Mouse (Mus musculus): ENCODE measurements around the gene Apex1.
A peak's percentile ranks its signal among the peaks of the same experiment; 100 is the strongest.
"Not testable (repeated sequence)": the region's sequence is repeated elsewhere in the genome, so short reads cannot be mapped to it uniquely, and the experiment has no call there.

Gene Apex1

GRCm38 (mm10) chr14:50943932-50944667 is 19.3 kb downstream of the Apex1 start, which contains the start of gene Gm49342:
Gene Gm49342 (plus strand): TSS chr14:50944517.
- Histone ChIP-seq H3K27me3 (ENCODE audit: control insufficient read depth, insufficient read depth, low read length, poor library complexity, severe bottlenecking) (no peaks in the 10 kb centered on the region), H3K36me3 (ENCODE audit: control insufficient read depth, insufficient read depth, low read length, poor library complexity, severe bottlenecking) (no peaks in the 10 kb centered on the region)
- DNase-seq (ENCODE audit: low read depth, low spot score), result peak; percentile 93

- H3K27me3 ChIP-seq (ENCODE audit: control insufficient read depth, insufficient read depth, low read length, poor library complexity, severe bottlenecking); DNase-seq (ENCODE audit: low read depth, low spot score); H3K36me3 ChIP-seq (ENCODE audit: control insufficient read depth, insufficient read depth, low read length, poor library complexity, severe bottlenecking): not testable (repeated sequence)
Measured at GRCm38 (mm10) chr14:50944668-50945033, 19.9 kb downstream of the Apex1 start.

GRCm38 (mm10) chr14:50945081-50945480 is 20.3 kb downstream of the Apex1 start:
- H3K27me3 ChIP-seq (ENCODE audit: control insufficient read depth, insufficient read depth, low read length, poor library complexity, severe bottlenecking); H3K36me3 ChIP-seq (ENCODE audit: control insufficient read depth, insufficient read depth, low read length, poor library complexity, severe bottlenecking); DNase-seq (ENCODE audit: low read depth, low spot score): not testable (repeated sequence)

- H3K36me3 ChIP-seq (ENCODE audit: control insufficient read depth, insufficient read depth, low read length, poor library complexity, severe bottlenecking); DNase-seq (ENCODE audit: low read depth, low spot score); H3K27me3 ChIP-seq (ENCODE audit: control insufficient read depth, insufficient read depth, low read length, poor library complexity, severe bottlenecking): not testable (repeated sequence)
Measured at GRCm38 (mm10) chr14:50945526-50945925, 20.8 kb downstream of the Apex1 start.

- Histone ChIP-seq H3K36me3 (ENCODE audit: control insufficient read depth, insufficient read depth, low read length, poor library complexity, severe bottlenecking) (no peaks in the 10 kb centered on the region), H3K27me3 (ENCODE audit: control insufficient read depth, insufficient read depth, low read length, poor library complexity, severe bottlenecking) (no peaks in the 10 kb centered on the region)
- no peak for DNase-seq (ENCODE audit: low read depth, low spot score)
Measured at GRCm38 (mm10) chr14:50955487-50955886, 30.7 kb downstream of the Apex1 start.

- peak; percentile 72 for DNase-seq (ENCODE audit: low read depth, low spot score)
- not testable (repeated sequence) for H3K27me3 ChIP-seq (ENCODE audit: control insufficient read depth, insufficient read depth, low read length, poor library complexity, severe bottlenecking); H3K36me3 ChIP-seq (ENCODE audit: control insufficient read depth, insufficient read depth, low read length, poor library complexity, severe bottlenecking)
Measured at GRCm38 (mm10) chr14:50955942-50956508, 31.3 kb downstream of the Apex1 start, which contains the start of gene Pnp2. Gene Pnp2 (plus strand): TSS chr14:50955992.

- not testable (repeated sequence) for H3K27me3 ChIP-seq (ENCODE audit: control insufficient read depth, insufficient read depth, low read length, poor library complexity, severe bottlenecking); H3K36me3 ChIP-seq (ENCODE audit: control insufficient read depth, insufficient read depth, low read length, poor library complexity, severe bottlenecking); DNase-seq (ENCODE audit: low read depth, low spot score)
Measured at GRCm38 (mm10) chr14:50956724-50957123, 32.0 kb downstream of the Apex1 start.

- DNase-seq (ENCODE audit: low read depth, low spot score); H3K27me3 ChIP-seq (ENCODE audit: control insufficient read depth, insufficient read depth, low read length, poor library complexity, severe bottlenecking); H3K36me3 ChIP-seq (ENCODE audit: control insufficient read depth, insufficient read depth, low read length, poor library complexity, severe bottlenecking): not testable (repeated sequence)
Measured at GRCm38 (mm10) chr14:50957146-50957545, 32.4 kb downstream of the Apex1 start.

GRCm38 (mm10) chr14:50958289-50958995 is 33.7 kb downstream of the Apex1 start:
- H3K27me3 ChIP-seq (ENCODE audit: control insufficient read depth, insufficient read depth, low read length, poor library complexity, severe bottlenecking); H3K36me3 ChIP-seq (ENCODE audit: control insufficient read depth, insufficient read depth, low read length, poor library complexity, severe bottlenecking); DNase-seq (ENCODE audit: low read depth, low spot score): not testable (repeated sequence)

- DNase-seq (ENCODE audit: low read depth, low spot score), result no peak
- Histone ChIP-seq H3K27me3 (ENCODE audit: control insufficient read depth, insufficient read depth, low read length, poor library complexity, severe bottlenecking) (no peaks in the 10 kb centered on the region), H3K36me3 (ENCODE audit: control insufficient read depth, insufficient read depth, low read length, poor library complexity, severe bottlenecking) (no peaks in the 10 kb centered on the region)
Measured at GRCm38 (mm10) chr14:50968216-50968980, 43.6 kb downstream of the Apex1 start.

- Histone ChIP-seq H3K36me3 (ENCODE audit: control insufficient read depth, insufficient read depth, low read length, poor library complexity, severe bottlenecking) (no peaks in the 10 kb centered on the region), H3K27me3 (ENCODE audit: control insufficient read depth, insufficient read depth, low read length, poor library complexity, severe bottlenecking) (no peaks in the 10 kb centered on the region)
- no peak for DNase-seq (ENCODE audit: low read depth, low spot score)
Measured at GRCm38 (mm10) chr14:50969041-50969440, 44.3 kb downstream of the Apex1 start.

- no peaks in the 10 kb centered on the region for H3K27me3 ChIP-seq (ENCODE audit: control insufficient read depth, insufficient read depth, low read length, poor library complexity, severe bottlenecking)
- DNase-seq (ENCODE audit: low read depth, low spot score), result no peak
- H3K36me3 ChIP-seq (ENCODE audit: control insufficient read depth, insufficient read depth, low read length, poor library complexity, severe bottlenecking), result no peaks in the 10 kb centered on the region
Measured at GRCm38 (mm10) chr14:50969558-50970544, 45.1 kb downstream of the Apex1 start.

GRCm38 (mm10) chr14:50970822-50971221 is 46.1 kb downstream of the Apex1 start:
- Histone ChIP-seq H3K36me3 (ENCODE audit: control insufficient read depth, insufficient read depth, low read length, poor library complexity, severe bottlenecking) (no peaks in the 10 kb centered on the region), H3K27me3 (ENCODE audit: control insufficient read depth, insufficient read depth, low read length, poor library complexity, severe bottlenecking) (no peaks in the 10 kb centered on the region)
- DNase-seq (ENCODE audit: low read depth, low spot score), result peak; percentile 26

- not testable (repeated sequence) for H3K36me3 ChIP-seq (ENCODE audit: control insufficient read depth, insufficient read depth, low read length, poor library complexity, severe bottlenecking); DNase-seq (ENCODE audit: low read depth, low spot score); H3K27me3 ChIP-seq (ENCODE audit: control insufficient read depth, insufficient read depth, low read length, poor library complexity, severe bottlenecking)
Measured at GRCm38 (mm10) chr14:50973054-50973453, 48.3 kb downstream of the Apex1 start.

Data from splenic B cell, adult 2 months (primary cell).